Mouse (Mus musculus): ENCODE results near the gene Rab7.
"Not testable (repeated sequence)": the region's sequence is repeated elsewhere in the genome, so short reads cannot be mapped to it uniquely, and the experiment has no call there.

Rab7 gene

DNA sequence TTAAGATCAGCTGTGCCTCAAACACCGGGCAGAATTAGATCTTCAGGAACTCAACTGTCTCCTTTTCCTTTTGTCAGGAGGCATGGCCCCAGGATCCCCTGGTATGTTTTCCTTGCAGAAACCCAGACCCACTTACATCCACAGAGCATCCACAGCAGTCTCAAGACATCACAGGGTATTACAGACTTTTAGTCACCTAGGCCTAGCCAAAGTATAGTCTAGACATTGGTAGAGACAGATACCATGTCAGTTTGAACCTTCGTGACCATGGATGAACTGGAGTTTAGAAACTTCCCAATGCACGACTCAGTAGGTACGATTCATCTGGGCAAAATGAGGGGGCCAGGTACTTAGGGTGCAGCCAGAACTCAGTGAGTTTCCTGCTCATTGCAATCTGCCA, 46.7 kb downstream of the Rab7 start:
- DNase-seq (ENCODE audit: low spot score in 2 of 2): no peak

- DNase-seq (ENCODE audit: low spot score in 2 of 2): peak; percentile 71 to 75
These were observed 47.3 kb downstream of the Rab7 start for GRCm38 (mm10) chr6:87997706-87998265.

- no peak for DNase-seq (ENCODE audit: low spot score in 2 of 2)
These were observed 48.5 kb downstream of the Rab7 start for GRCm38 (mm10) chr6:87996606-87997005.

DNA sequence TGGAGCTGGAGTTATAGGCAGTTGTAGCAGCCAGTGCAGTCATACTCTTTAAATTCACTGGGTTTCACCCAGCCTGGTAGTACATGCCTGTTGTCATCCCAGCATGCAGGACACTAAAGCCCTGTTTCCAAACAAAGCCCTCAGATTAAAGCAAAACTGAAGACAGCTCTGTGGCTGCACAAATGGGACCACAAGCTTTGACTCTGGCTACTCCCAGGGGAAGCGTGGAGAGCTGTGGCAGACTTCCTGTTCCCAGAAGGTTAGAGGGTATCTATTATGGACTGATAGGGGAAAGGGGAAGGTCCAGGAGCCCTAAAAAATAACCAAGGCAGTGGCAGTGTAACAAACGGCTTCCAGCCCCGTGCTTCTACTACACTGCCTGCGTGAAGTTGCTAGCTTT, 49.6 kb downstream of the Rab7 start:
- DNase-seq (ENCODE audit: low spot score in 2 of 2): no peak

GRCm38 (mm10) chr6:87993790-87994571, 51.1 kb downstream of the Rab7 start:
- peak; percentile 45 to 46 for DNase-seq (ENCODE audit: low spot score in 2 of 2)

DNA sequence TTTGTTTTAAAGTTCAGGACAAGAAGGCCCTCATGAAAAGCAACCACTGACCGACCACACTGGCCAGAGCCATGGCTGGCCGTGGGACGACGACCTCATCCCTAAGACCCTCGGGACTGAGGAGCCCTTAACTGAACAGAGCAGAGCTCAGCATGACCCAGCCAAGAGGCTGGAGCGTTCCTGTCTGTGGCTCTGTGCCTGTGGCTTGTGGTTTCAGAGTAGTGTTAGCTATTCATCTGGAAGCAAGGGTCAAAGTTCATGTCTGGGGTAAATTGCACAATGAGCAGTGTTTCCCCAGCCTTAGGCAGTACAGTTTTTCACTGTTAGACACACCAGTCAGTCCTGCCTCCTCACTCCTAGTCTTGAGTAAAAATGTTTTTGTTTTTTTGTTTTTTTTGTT, 52.3 kb downstream of the Rab7 start:
- no peak for DNase-seq (ENCODE audit: low spot score in 2 of 2)

DNA sequence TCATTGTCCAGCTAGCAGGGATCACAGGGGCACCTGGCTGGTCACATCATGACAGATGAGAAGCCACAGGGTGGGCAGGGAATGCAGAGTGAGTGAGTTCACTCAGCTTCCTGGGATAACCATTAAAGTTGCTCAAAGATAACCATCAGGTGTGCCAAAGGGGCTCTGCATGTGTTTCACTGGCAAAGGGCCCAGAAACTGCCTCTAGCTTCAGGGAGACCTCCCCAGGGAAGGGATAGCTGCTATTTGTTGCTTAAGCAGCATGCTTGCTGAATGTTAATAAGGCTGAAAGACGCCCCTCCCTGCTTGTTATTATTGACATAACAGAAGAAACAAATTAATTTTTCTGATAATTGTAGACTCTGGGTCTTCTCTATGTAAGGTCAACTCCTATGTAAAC, 53.2 kb downstream of the Rab7 start:
- DNase-seq (ENCODE audit: low spot score in 2 of 2): no peak

GRCm38 (mm10) chr6:87991216-87991615, 53.9 kb downstream of the Rab7 start:
- no peak for DNase-seq (ENCODE audit: low spot score in 2 of 2)

GRCm38 (mm10) chr6:87982506-87982905, 62.6 kb downstream of the Rab7 start:
- no peak for DNase-seq (ENCODE audit: low spot score in 2 of 2)

GRCm38 (mm10) chr6:87981547-87982256, 63.4 kb downstream of the Rab7 start, which contains the start of gene H1fx:
H1fx (minus strand) TSS chr6:87981637.
- peak in 1 of 2 experiments; percentile 56 for DNase-seq (ENCODE audit: low spot score in 2 of 2)

GRCm38 (mm10) chr6:87981030-87981485, 64.0 kb downstream of the Rab7 start:
- peak in 1 of 2 experiments; percentile 39 for DNase-seq (ENCODE audit: low spot score in 2 of 2)

GRCm38 (mm10) chr6:87980374-87981029, 64.6 kb downstream of the Rab7 start:
- DNase-seq (ENCODE audit: low spot score in 2 of 2): peak; percentile 75 to 79

DNA sequence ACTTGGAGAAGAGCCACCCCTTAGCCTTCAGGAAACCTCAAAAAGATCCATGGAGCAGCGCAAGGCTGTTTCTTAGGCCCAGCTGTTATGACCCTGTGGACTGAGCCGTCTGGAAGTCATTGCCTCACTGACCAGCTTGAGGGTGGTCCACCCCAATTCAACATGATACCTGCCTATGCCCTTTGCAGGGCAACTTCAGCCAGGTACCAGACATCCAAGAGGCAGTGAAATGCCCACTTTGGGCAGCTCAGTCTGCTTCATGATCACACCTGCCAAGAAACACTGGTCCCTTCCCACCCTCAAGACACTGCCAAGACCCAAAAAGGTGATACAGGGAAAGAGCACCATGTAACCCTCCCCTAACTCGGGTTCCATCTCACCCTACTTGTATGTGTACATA, 65.3 kb downstream of the Rab7 start:
- DNase-seq (ENCODE audit: low spot score in 2 of 2): no peak

DNA sequence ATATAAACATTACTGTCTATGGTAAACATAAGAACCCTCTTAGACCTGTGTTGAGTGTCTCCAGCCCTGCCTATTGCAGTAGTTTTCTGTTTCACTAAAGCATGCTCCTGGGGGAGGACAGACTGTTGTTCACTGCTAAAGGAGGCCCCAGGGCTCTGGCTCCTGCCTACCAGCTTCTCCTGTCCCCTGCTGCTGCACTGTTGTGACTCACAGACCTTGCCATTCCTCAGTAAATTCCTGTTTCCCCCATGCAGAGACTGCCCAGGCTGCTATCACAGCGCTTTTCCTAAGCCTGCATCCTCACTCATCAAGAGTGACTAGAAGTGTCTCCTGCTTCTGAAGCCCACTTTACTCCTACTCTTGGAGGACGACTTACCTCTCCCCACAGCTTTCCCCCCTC, 75.0 kb downstream of the Rab7 start:
- no peak for DNase-seq (ENCODE audit: low spot score in 2 of 2)

DNA sequence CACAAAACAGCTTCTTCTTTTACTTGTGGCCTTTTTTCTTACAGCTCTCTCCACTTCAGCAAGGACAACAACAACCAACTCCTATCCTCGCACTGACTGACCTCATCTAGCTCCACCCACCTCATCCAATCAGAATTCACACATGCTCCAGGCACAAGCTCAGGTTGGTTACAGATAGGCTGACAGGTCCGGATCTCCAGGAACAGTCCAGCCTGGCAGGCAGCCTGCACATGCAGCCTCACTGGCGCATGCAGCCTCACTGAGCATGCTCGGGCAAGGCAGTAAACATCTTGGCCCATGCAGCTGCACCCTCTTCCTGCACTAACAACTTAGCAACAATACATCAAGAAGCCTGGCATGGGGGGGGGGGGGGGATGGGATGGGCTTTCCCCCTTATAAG, 82.6 kb downstream of the Rab7 start:
- DNase-seq (ENCODE audit: low spot score in 2 of 2): not testable (repeated sequence)

Data from frontal cortex, postnatal 14 days (tissue).